Comparison of ENCODE assay signal across 14 mouse cellular contexts in genomic region chr14:122577816-122578215, GRCm38 (mm10). TPM values are rescaled to one million over a fixed set of nuclear protein-coding genes. Genes with fewer than 3 reads are reported as not detected.
DNase-seq lines count a peak whose midpoint lies in the region; ATAC-seq and TF ChIP-seq lines count a peak whose summit lies in the region.
"Had no signal": no experiment of that assay in that cellular context is flagged by ENCODE, and none has a peak within 500 bp of the region (broad histone marks: within the 10 kb centered on the region; RNA-seq: fewer than 3 reads in every experiment).

No protein-coding gene starts in this region.

- ATAC-seq in kidney, postnatal 0 days (replicated peaks; ENCODE audit: low FRiP score, low read depth) = no peak
- no peak for ATAC-seq in neural tube, embryonic 15.5 days (ENCODE audit: low FRiP score)
- ATAC-seq: activated CD4-positive, CD25-positive, alpha-beta regulatory T cell, adult 4 months had no signal

- H3K27me3 ChIP-seq in kidney, postnatal 0 days (ENCODE audit: insufficient read depth, low read length) = no peaks in the 10 kb centered on the region
- no peaks in the 10 kb centered on the region for H3K27me3 ChIP-seq in testis, adult 2 months (ENCODE audit: control insufficient read depth, insufficient read depth, low read length)
- no peaks in the 10 kb centered on the region for H3K27me3 ChIP-seq in neural tube, embryonic 15.5 days (replicated peaks)
- H3K27me3 ChIP-seq: hindbrain, embryonic 15.5 days; kidney, embryonic 15.5 days; liver, embryonic 15.5 days had no signal

- H3K36me3 ChIP-seq in kidney, postnatal 0 days (ENCODE audit: insufficient read depth, low read length) = no peaks in the 10 kb centered on the region
- no peaks in the 10 kb centered on the region for H3K36me3 ChIP-seq in testis, adult 2 months (ENCODE audit: control insufficient read depth, insufficient read depth, low read length)
- no peaks in the 10 kb centered on the region for H3K36me3 ChIP-seq in neural tube, embryonic 15.5 days
- H3K36me3 ChIP-seq: hindbrain, embryonic 15.5 days; kidney, embryonic 15.5 days; liver, embryonic 15.5 days had no signal

- H3K9ac ChIP-seq in kidney, postnatal 0 days (ENCODE audit: low read depth, low read length) = no peak overlapping the region
- H3K9ac ChIP-seq in neural tube, embryonic 15.5 days (replicated peaks) = no peak overlapping the region
- H3K9ac ChIP-seq: hindbrain, embryonic 15.5 days; kidney, embryonic 15.5 days; liver, embryonic 15.5 days had no signal

- 82% methylated on average over 4 of the region's 4 CpGs for WGBS in kidney, postnatal 0 days
- WGBS in neural tube, embryonic 15.5 days = 85% methylated on average over 4 of the region's 4 CpGs

- TF ChIP-seq POLR2A in testis, adult 2 months (IDR thresholded peaks at IDR 0.05; ENCODE audit: control insufficient read depth, low read depth, low read length) = no peak

- H3K4me3 ChIP-seq in kidney, postnatal 0 days (replicated peaks; ENCODE audit: low read depth, low read length) = no peak overlapping the region
- H3K4me3 ChIP-seq in testis, adult 2 months (ENCODE audit: control insufficient read depth, low read depth, low read length) = no peak overlapping the region
- no peak overlapping the region for H3K4me3 ChIP-seq in neural tube, embryonic 15.5 days (replicated peaks)
- H3K4me3 ChIP-seq: hindbrain, embryonic 15.5 days; kidney, embryonic 15.5 days; liver, embryonic 15.5 days had no signal

- TF ChIP-seq CTCF in kidney, postnatal 0 days (IDR thresholded peaks at IDR 0.05; ENCODE audit: low read depth) = 0 out of 2 replicates have a peak, but pooled peaks have one; percentile 13
- peak; percentile 75; the same call in 1 of the 2 replicates for TF ChIP-seq CTCF in testis, adult 2 months (IDR thresholded peaks at IDR 0.05; ENCODE audit: control insufficient read depth, insufficient read depth, insufficient replicate concordance, low read depth, low read length)

- no peak overlapping the region for H3K27ac ChIP-seq in kidney, postnatal 0 days
- no peak overlapping the region for H3K27ac ChIP-seq in testis, adult 2 months (ENCODE audit: control insufficient read depth, insufficient read depth, low read depth, low read length)
- no peak overlapping the region for H3K27ac ChIP-seq in neural tube, embryonic 15.5 days (replicated peaks)
- H3K27ac ChIP-seq: hindbrain, embryonic 15.5 days; kidney, embryonic 15.5 days; liver, embryonic 15.5 days had no signal

- no peaks in the 10 kb centered on the region for H3K4me1 ChIP-seq in kidney, postnatal 0 days (replicated peaks; ENCODE audit: insufficient read depth, low read length)
- H3K4me1 ChIP-seq in testis, adult 2 months (ENCODE audit: control insufficient read depth, insufficient read depth, low read length) = no peaks in the 10 kb centered on the region
- H3K4me1 ChIP-seq in neural tube, embryonic 15.5 days = peaks cover 4% of the 10 kb centered on the region
- H3K4me1 ChIP-seq: hindbrain, embryonic 15.5 days; kidney, embryonic 15.5 days; liver, embryonic 15.5 days had no signal

- DNase-seq in kidney, postnatal 0 days (ENCODE audit: low spot score) = no peak
- no peak for DNase-seq in kidney, adult 11 months
- no peak for DNase-seq in testis, postnatal 10 days (ENCODE audit: low spot score)
- DNase-seq in WW6 (ENCODE audit: low read depth, low spot score) = peak; percentile 5
- peak; percentile 35 for DNase-seq in testis, postnatal 14 days (ENCODE audit: low spot score)
- DNase-seq in cerebellum, adult 18-20 months = no peak
- DNase-seq: cerebellum, adult 9-11 months; right cerebral cortex, adult 18-20 months had no signal

- no peak overlapping the region for H3K4me2 ChIP-seq in kidney, postnatal 0 days (ENCODE audit: low read length)
- no peak overlapping the region for H3K4me2 ChIP-seq in neural tube, embryonic 15.5 days
- H3K4me2 ChIP-seq: hindbrain, embryonic 15.5 days; kidney, embryonic 15.5 days; liver, embryonic 15.5 days had no signal

- no peaks in the 10 kb centered on the region for H3K9me3 ChIP-seq in kidney, postnatal 0 days (replicated peaks; ENCODE audit: low read length)
- no peaks in the 10 kb centered on the region for H3K9me3 ChIP-seq in neural tube, embryonic 15.5 days (replicated peaks)
- H3K9me3 ChIP-seq: hindbrain, embryonic 15.5 days; kidney, embryonic 15.5 days; liver, embryonic 15.5 days had no signal

RNA-seq across cellular contexts. Expression of gene Pcca, which starts 43.7 kb away (rescaled TPM):
- 36.0 and 42.1 TPM in 2 replicates for polyA plus RNA-seq in kidney, postnatal 0 days (2015; fragmentation: Nextera tagmentation; extraction: Ambion mirVana)
- polyA plus RNA-seq in testis, adult 2 months (2012; rRNA removed) = 46.3 and 47.4 TPM in 2 replicates
- 27.5 and 28.1 TPM in 2 replicates for polyA plus RNA-seq in neural tube, embryonic 15.5 days (2015; fragmentation: Nextera tagmentation; extraction: Ambion mirVana)

Comparison
In these comparisons a context has a peak if more than half of its experiments do, and no peak if none do; other contexts are left out.
1. DNase-seq: peak in WW6 (single experiment) and testis, postnatal 14 days (single experiment); none in kidney, postnatal 0 days (single experiment), kidney, adult 11 months (single experiment), testis, postnatal 10 days (single experiment) and cerebellum, adult 18-20 months (0 of 2).